Mouse (Mus musculus): ENCODE data around the gene Palb2. TPM values are rescaled to one million over a fixed set of nuclear protein-coding genes. Genes with fewer than 3 reads are reported as not detected.
A peak's percentile ranks its signal among the peaks of the same experiment; 100 is the strongest.

The Palb2 gene
- polyA plus RNA-seq, 1 experiment from 2014 or later: 10.8 TPM

GRCm38 (mm10) chr7:122079798-122080554, 52.8 kb downstream of the Palb2 start:
- WGBS: 78% methylated on average over 8 of the region's 8 CpGs
- Histone ChIP-seq H3K9ac (ENCODE audit: low read depth, low read length) (no peak overlapping the region), H3K9me3 (ENCODE audit: control insufficient read depth, low read length) (no peaks in the 10 kb centered on the region), H3K27me3 (replicated peaks; ENCODE audit: control insufficient read depth, insufficient read depth, low read length) (no peaks in the 10 kb centered on the region), H3K4me1 (ENCODE audit: control insufficient read depth, insufficient read depth, low read length) (peaks cover 10% of the 10 kb centered on the region), H3K4me2 (ENCODE audit: low read depth, low read length) (no peak overlapping the region), H3K4me3 (ENCODE audit: low read length) (no peak overlapping the region), H3K27ac (ENCODE audit: low read length) (peak overlapping the region; percentile 59; the same call in 1 of the 2 replicates), H3K36me3 (ENCODE audit: control insufficient read depth, insufficient read depth, low read length) (peaks cover 27% of the 10 kb centered on the region)
- ATAC-seq: peak; percentile 75

- no peak overlapping the region for H3K4me2 ChIP-seq (ENCODE audit: low read depth, low read length)
- peak overlapping the region; percentile 78 for H3K27ac ChIP-seq (ENCODE audit: low read length)
- no peaks in the 10 kb centered on the region for H3K9me3 ChIP-seq (ENCODE audit: control insufficient read depth, low read length)
- ATAC-seq: peak; percentile 88
- H3K27me3 ChIP-seq (replicated peaks; ENCODE audit: control insufficient read depth, insufficient read depth, low read length): no peaks in the 10 kb centered on the region
- H3K36me3 ChIP-seq (ENCODE audit: control insufficient read depth, insufficient read depth, low read length): peaks cover 29% of the 10 kb centered on the region
- WGBS: 65% methylated on average over 3 of the region's 3 CpGs
- no peak overlapping the region; the same call in 1 of the 2 replicates for H3K9ac ChIP-seq (ENCODE audit: low read depth, low read length)
- H3K4me3 ChIP-seq (ENCODE audit: low read length): no peak overlapping the region
- H3K4me1 ChIP-seq (ENCODE audit: control insufficient read depth, insufficient read depth, low read length): peaks cover 14% of the 10 kb centered on the region
Observed at GRCm38 (mm10) chr7:122074374-122074773, 58.4 kb downstream of the Palb2 start.

- under 1% methylated on average over 58 of the region's 58 CpGs for WGBS
- no peak; the same call in 1 of the 2 replicates for ATAC-seq
- Histone ChIP-seq H3K4me2 (ENCODE audit: low read depth, low read length) (peak overlapping the region; percentile 66), H3K9ac (ENCODE audit: low read depth, low read length) (peak overlapping the region; percentile 98), H3K4me3 (ENCODE audit: low read length) (peak overlapping the region; percentile 99), H3K27ac (ENCODE audit: low read length) (peak overlapping the region; percentile 94), H3K4me1 (ENCODE audit: control insufficient read depth, insufficient read depth, low read length) (peaks cover 21% of the 10 kb centered on the region), H3K36me3 (ENCODE audit: control insufficient read depth, insufficient read depth, low read length) (peaks cover 7% of the 10 kb centered on the region; the same call in 1 of the 2 replicates), H3K9me3 (ENCODE audit: control insufficient read depth, low read length) (no peaks in the 10 kb centered on the region), H3K27me3 (replicated peaks; ENCODE audit: control insufficient read depth, insufficient read depth, low read length) (no peaks in the 10 kb centered on the region)
Observed at GRCm38 (mm10) chr7:122067517-122068381, 65.0 kb downstream of the Palb2 start.

- ATAC-seq: peak; percentile 99
- H3K9me3 ChIP-seq (ENCODE audit: control insufficient read depth, low read length): no peaks in the 10 kb centered on the region
- peak within 1 kb of the TSS; percentile 66 for H3K4me2 ChIP-seq (ENCODE audit: low read depth, low read length)
- peak within 1 kb of the TSS; percentile 98 for H3K9ac ChIP-seq (ENCODE audit: low read depth, low read length)
- H3K4me3 ChIP-seq (ENCODE audit: low read length): peak within 1 kb of the TSS; percentile 99
- H3K27me3 ChIP-seq (replicated peaks; ENCODE audit: control insufficient read depth, insufficient read depth, low read length): no peaks in the 10 kb centered on the region
- H3K4me1 ChIP-seq (ENCODE audit: control insufficient read depth, insufficient read depth, low read length): peaks cover 19% of the 10 kb centered on the region
- H3K27ac ChIP-seq (ENCODE audit: low read length): peak within 1 kb of the TSS; percentile 94
- under 1% methylated on average over 54 of the region's 60 CpGs for WGBS
- H3K36me3 ChIP-seq (ENCODE audit: control insufficient read depth, insufficient read depth, low read length): peaks cover 6% of the 10 kb centered on the region
Observed at GRCm38 (mm10) chr7:122066945-122067516, 65.8 kb downstream of the Palb2 start, which contains the start of the genes Ubfd1 and Ears2. Ubfd1 (plus strand) TSS chr7:122067175. Ears2 (minus strand) TSS chr7:122067263.

- Histone ChIP-seq H3K36me3 (ENCODE audit: control insufficient read depth, insufficient read depth, low read length) (peaks cover 4% of the 10 kb centered on the region; the same call in 1 of the 2 replicates), H3K27ac (ENCODE audit: low read length) (peak overlapping the region; percentile 94), H3K9me3 (ENCODE audit: control insufficient read depth, low read length) (no peaks in the 10 kb centered on the region), H3K4me3 (ENCODE audit: low read length) (peak overlapping the region; percentile 99), H3K27me3 (replicated peaks; ENCODE audit: control insufficient read depth, insufficient read depth, low read length) (no peaks in the 10 kb centered on the region), H3K4me2 (ENCODE audit: low read depth, low read length) (peak overlapping the region; percentile 56), H3K4me1 (ENCODE audit: control insufficient read depth, insufficient read depth, low read length) (peaks cover 19% of the 10 kb centered on the region), H3K9ac (ENCODE audit: low read depth, low read length) (peak overlapping the region; percentile 98)
- 10% methylated on average over 31 of the region's 31 CpGs for WGBS
- ATAC-seq: no peak
Observed at GRCm38 (mm10) chr7:122066102-122066944, 66.5 kb downstream of the Palb2 start.

GRCm38 (mm10) chr7:122065656-122066055, 67.1 kb downstream of the Palb2 start:
- Histone ChIP-seq H3K4me1 (ENCODE audit: control insufficient read depth, insufficient read depth, low read length) (peaks cover 19% of the 10 kb centered on the region), H3K36me3 (ENCODE audit: control insufficient read depth, insufficient read depth, low read length) (peaks cover 4% of the 10 kb centered on the region; the same call in 1 of the 2 replicates), H3K4me3 (ENCODE audit: low read length) (peak overlapping the region; percentile 99; the same call in 1 of the 2 replicates), H3K27me3 (replicated peaks; ENCODE audit: control insufficient read depth, insufficient read depth, low read length) (no peaks in the 10 kb centered on the region), H3K9ac (ENCODE audit: low read depth, low read length) (peak overlapping the region; percentile 98; the same call in 1 of the 2 replicates), H3K9me3 (ENCODE audit: control insufficient read depth, low read length) (no peaks in the 10 kb centered on the region), H3K4me2 (ENCODE audit: low read depth, low read length) (peak overlapping the region; percentile 56), H3K27ac (ENCODE audit: low read length) (peak overlapping the region; percentile 94; the same call in 1 of the 2 replicates)
- 53% methylated on average over 1 of the region's 1 CpGs for WGBS
- no peak for ATAC-seq

Other genes starting within 250 kb of the Palb2 start
- 22.1 and 25.6 TPM in 2 replicates for gene Cog7, start 151.3 kb downstream of the Palb2 start, polyA plus RNA-seq (2015; fragmentation: Nextera tagmentation; extraction: Ambion mirVana)
- 118 and 132 TPM in 2 replicates for gene Gga2, start 111.8 kb downstream of the Palb2 start, polyA plus RNA-seq (2015; fragmentation: Nextera tagmentation; extraction: Ambion mirVana)
- 39.5 and 45.3 TPM in 2 replicates for gene Ubfd1, start 65.8 kb downstream of the Palb2 start, polyA plus RNA-seq (2015; fragmentation: Nextera tagmentation; extraction: Ambion mirVana)
- 19.4 and 20.7 TPM in 2 replicates for gene Ears2, start 65.7 kb downstream of the Palb2 start, polyA plus RNA-seq (2015; fragmentation: Nextera tagmentation; extraction: Ambion mirVana)
- 981 and 993 TPM in 2 replicates for gene Ndufab1, start 31.1 kb downstream of the Palb2 start, polyA plus RNA-seq (2015; fragmentation: Nextera tagmentation; extraction: Ambion mirVana)
- 117 and 122 TPM in 2 replicates for gene Dctn5, start 56 bp upstream of the Palb2 start, polyA plus RNA-seq (2015; fragmentation: Nextera tagmentation; extraction: Ambion mirVana)
- gene Plk1, start 26.5 kb upstream of the Palb2 start, polyA plus RNA-seq (2015; fragmentation: Nextera tagmentation; extraction: Ambion mirVana): 103 and 117 TPM in 2 replicates
- 8.5 and 9.4 TPM in 2 replicates for gene Ern2, start 53.2 kb upstream of the Palb2 start, polyA plus RNA-seq (2015; fragmentation: Nextera tagmentation; extraction: Ambion mirVana)
- 9.6 and 10.1 TPM in 2 replicates for gene Chp2, start 86.5 kb upstream of the Palb2 start, polyA plus RNA-seq (2015; fragmentation: Nextera tagmentation; extraction: Ambion mirVana)
- 4.1 and 7.2 TPM in 2 replicates for gene Prkcb, start 155.8 kb upstream of the Palb2 start, polyA plus RNA-seq (2015; fragmentation: Nextera tagmentation; extraction: Ambion mirVana)